Mouse (Mus musculus): ENCODE results near the gene Alkbh4. TPM values are rescaled to one million over a fixed set of nuclear protein-coding genes. Genes with fewer than 3 reads are reported as not detected.
A peak's percentile ranks its signal among the peaks of the same experiment; 100 is the strongest.
"Not testable (repeated sequence)": the region's sequence is repeated elsewhere in the genome, so short reads cannot be mapped to it uniquely, and the experiment has no call there.

Gene Alkbh4
- polyA plus RNA-seq, 1 experiment from 2014 or later = 18.0 TPM

- H3K36me3 ChIP-seq = peaks cover 6% of the 10 kb centered on the region; the same call in 1 of the 2 replicates
- 79% methylated on average over 1 of the region's 1 CpGs for WGBS
- H3K4me3 ChIP-seq = no peak overlapping the region
- no peak overlapping the region for H3K4me2 ChIP-seq
- H3K27ac ChIP-seq = no peak overlapping the region
- no peaks in the 10 kb centered on the region for H3K4me1 ChIP-seq
- H3K9ac ChIP-seq = no peak overlapping the region
- no peaks in the 10 kb centered on the region for H3K9me3 ChIP-seq
- no peak for ATAC-seq (ENCODE audit: borderline replicate concordance, extremely low read depth, low FRiP score, low TSS enrichment)
- H3K27me3 ChIP-seq = no peaks in the 10 kb centered on the region
Observed at GRCm38 (mm10) chr5:136146936-136147335, 11.0 kb downstream of the Alkbh4 start.

- no peak for ATAC-seq (ENCODE audit: borderline replicate concordance, extremely low read depth, low FRiP score, low TSS enrichment)
- no peak overlapping the region for H3K4me2 ChIP-seq
- H3K36me3 ChIP-seq = no peaks in the 10 kb centered on the region
- H3K9ac ChIP-seq = no peak overlapping the region
- 63% methylated on average over 8 of the region's 8 CpGs for WGBS
- H3K27ac ChIP-seq = no peak overlapping the region
- H3K4me1 ChIP-seq = no peaks in the 10 kb centered on the region
- H3K4me3 ChIP-seq = no peak overlapping the region
- H3K27me3 ChIP-seq = no peaks in the 10 kb centered on the region
- no peaks in the 10 kb centered on the region for H3K9me3 ChIP-seq
Observed at GRCm38 (mm10) chr5:136147704-136148103, 11.8 kb downstream of the Alkbh4 start.

GRCm38 (mm10) chr5:136149134-136149576, 13.2 kb downstream of the Alkbh4 start:
- not testable (repeated sequence) for H3K9me3 ChIP-seq, H3K4me2 ChIP-seq, H3K4me3 ChIP-seq, H3K36me3 ChIP-seq, H3K27me3 ChIP-seq, H3K27ac ChIP-seq, H3K4me1 ChIP-seq, H3K9ac ChIP-seq
- 0 out of 2 replicates have a peak, but pooled peaks have one; percentile 17 for ATAC-seq (ENCODE audit: borderline replicate concordance, extremely low read depth, low FRiP score, low TSS enrichment)
- WGBS = 62% methylated on average over 5 of the region's 5 CpGs

- Histone ChIP-seq H3K4me1 (no peaks in the 10 kb centered on the region), H3K4me3 (no peak overlapping the region), H3K4me2 (no peak overlapping the region), H3K27me3 (no peaks in the 10 kb centered on the region), H3K9ac (no peak overlapping the region), H3K9me3 (no peaks in the 10 kb centered on the region), H3K36me3 (no peaks in the 10 kb centered on the region), H3K27ac (no peak overlapping the region)
- no peak for ATAC-seq (ENCODE audit: borderline replicate concordance, extremely low read depth, low FRiP score, low TSS enrichment)
- 66% methylated on average over 8 of the region's 8 CpGs for WGBS
Observed at GRCm38 (mm10) chr5:136152365-136152764, 16.4 kb downstream of the Alkbh4 start.

GRCm38 (mm10) chr5:136155399-136155798, 19.5 kb downstream of the Alkbh4 start:
- Histone ChIP-seq H3K4me2 (no peak overlapping the region), H3K36me3 (no peaks in the 10 kb centered on the region), H3K4me3 (no peak overlapping the region), H3K4me1 (no peaks in the 10 kb centered on the region), H3K9me3 (no peaks in the 10 kb centered on the region), H3K27ac (no peak overlapping the region), H3K27me3 (no peaks in the 10 kb centered on the region), H3K9ac (no peak overlapping the region)
- no peak for ATAC-seq (ENCODE audit: borderline replicate concordance, extremely low read depth, low FRiP score, low TSS enrichment)
- WGBS = 77% methylated on average over 5 of the region's 5 CpGs

GRCm38 (mm10) chr5:136160084-136160483, 24.1 kb downstream of the Alkbh4 start:
- not testable (repeated sequence) for H3K4me1 ChIP-seq; ATAC-seq (ENCODE audit: borderline replicate concordance, extremely low read depth, low FRiP score, low TSS enrichment); H3K36me3 ChIP-seq; H3K27ac ChIP-seq; H3K9me3 ChIP-seq; H3K4me2 ChIP-seq; H3K4me3 ChIP-seq; H3K9ac ChIP-seq; H3K27me3 ChIP-seq
- 74% methylated on average over 11 of the region's 12 CpGs for WGBS

GRCm38 (mm10) chr5:136163807-136164474, 28.0 kb downstream of the Alkbh4 start:
- Histone ChIP-seq H3K36me3 (peaks cover 4% of the 10 kb centered on the region; the same call in 1 of the 2 replicates), H3K27ac (no peak overlapping the region), H3K27me3 (no peaks in the 10 kb centered on the region), H3K4me2 (no peak overlapping the region), H3K9ac (no peak overlapping the region), H3K9me3 (no peaks in the 10 kb centered on the region), H3K4me3 (no peak overlapping the region), H3K4me1 (no peaks in the 10 kb centered on the region)
- ATAC-seq (ENCODE audit: borderline replicate concordance, extremely low read depth, low FRiP score, low TSS enrichment) = no peak
- 79% methylated on average over 11 of the region's 11 CpGs for WGBS

- 72% methylated on average over 8 of the region's 8 CpGs for WGBS
- Histone ChIP-seq H3K27ac (no peak overlapping the region), H3K4me2 (no peak overlapping the region), H3K27me3 (no peaks in the 10 kb centered on the region), H3K9ac (no peak overlapping the region), H3K36me3 (peaks cover 4% of the 10 kb centered on the region; the same call in 1 of the 2 replicates), H3K9me3 (no peaks in the 10 kb centered on the region), H3K4me1 (peaks cover 3% of the 10 kb centered on the region; the same call in 1 of the 2 replicates), H3K4me3 (no peak overlapping the region)
- ATAC-seq (ENCODE audit: borderline replicate concordance, extremely low read depth, low FRiP score, low TSS enrichment) = no peak
Observed at GRCm38 (mm10) chr5:136165246-136165645, 29.3 kb downstream of the Alkbh4 start.

GRCm38 (mm10) chr5:136167296-136167695, 31.4 kb downstream of the Alkbh4 start:
- Histone ChIP-seq H3K27me3 (no peaks in the 10 kb centered on the region), H3K27ac (no peak overlapping the region), H3K9ac (no peak overlapping the region), H3K36me3 (peaks cover 4% of the 10 kb centered on the region; the same call in 1 of the 2 replicates), H3K4me3 (no peak overlapping the region), H3K4me2 (no peak overlapping the region), H3K9me3 (no peaks in the 10 kb centered on the region), H3K4me1 (peaks cover 19% of the 10 kb centered on the region)
- 88% methylated on average over 4 of the region's 4 CpGs for WGBS
- no peak for ATAC-seq (ENCODE audit: borderline replicate concordance, extremely low read depth, low FRiP score, low TSS enrichment)

- ATAC-seq (ENCODE audit: borderline replicate concordance, extremely low read depth, low FRiP score, low TSS enrichment) = no peak
- 95% methylated on average over 3 of the region's 3 CpGs for WGBS
- H3K27ac ChIP-seq = no peak overlapping the region
- no peak overlapping the region for H3K4me2 ChIP-seq
- no peaks in the 10 kb centered on the region for H3K27me3 ChIP-seq
- H3K9me3 ChIP-seq = no peaks in the 10 kb centered on the region
- no peak overlapping the region for H3K4me3 ChIP-seq
- H3K4me1 ChIP-seq = peaks cover 22% of the 10 kb centered on the region
- no peak overlapping the region for H3K9ac ChIP-seq
- H3K36me3 ChIP-seq = peaks cover 4% of the 10 kb centered on the region; the same call in 1 of the 2 replicates
Observed at GRCm38 (mm10) chr5:136168071-136168470, 32.1 kb downstream of the Alkbh4 start.

- Histone ChIP-seq H3K27me3 (no peaks in the 10 kb centered on the region), H3K4me2 (peak overlapping the region; percentile 97), H3K9ac (peak overlapping the region; percentile 62), H3K4me3 (peak overlapping the region; percentile 60), H3K27ac (no peak overlapping the region), H3K36me3 (peaks cover 4% of the 10 kb centered on the region; the same call in 1 of the 2 replicates), H3K9me3 (no peaks in the 10 kb centered on the region), H3K4me1 (peaks cover 36% of the 10 kb centered on the region)
- ATAC-seq (ENCODE audit: borderline replicate concordance, extremely low read depth, low FRiP score, low TSS enrichment) = peak; percentile 11; the same call in 1 of the 2 replicates
- WGBS = 10% methylated on average over 15 of the region's 15 CpGs
Observed at GRCm38 (mm10) chr5:136169626-136170511, 33.9 kb downstream of the Alkbh4 start.
